Mouse (Mus musculus) bone marrow, adult 2 months (tissue): ENCODE data around the gene Prg4.

Source experiments
- CTCF ChIP-seq: fragments of 200-500 bp; IDR thresholded peaks from 2 replicates; pipeline ENCODE4 v1.5.1; 2011; ENCODE audit warnings: low read length, control low read depth; ENCODE audit not compliant: control insufficient read depth, insufficient read depth
- POLR2A ChIP-seq: fragments of 200-500 bp; IDR thresholded peaks from 2 replicates; pipeline ENCODE4 v1.6.1; 2011; ENCODE audit warnings: low read depth, mild to moderate bottlenecking, control low read depth, low read length, borderline replicate concordance; ENCODE audit not compliant: control insufficient read depth

DNA sequence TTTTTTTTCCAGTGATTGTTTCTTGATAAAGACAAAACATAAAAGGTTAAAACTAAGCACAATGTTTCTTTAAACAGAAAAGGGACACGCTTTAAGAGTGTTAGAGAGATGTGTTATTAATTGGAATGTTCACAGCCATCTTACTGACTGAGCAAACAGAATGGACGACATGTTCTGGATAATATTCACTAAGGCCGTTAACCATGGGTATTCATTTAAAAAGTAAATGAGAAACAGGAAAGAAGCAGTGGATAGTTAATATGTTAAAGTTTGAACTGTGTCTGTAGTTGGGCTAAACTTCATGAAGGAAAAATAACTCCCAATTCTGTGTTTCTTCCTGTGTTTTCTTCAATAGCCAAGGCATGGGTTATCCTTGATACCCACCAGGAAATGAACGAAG is 37.4 kb upstream of the Prg4 start:
- no peak for TF ChIP-seq CTCF
- no peak for TF ChIP-seq POLR2A
